Mouse (Mus musculus): ENCODE data around the gene Tes3-ps. TPM values are rescaled to one million over a fixed set of nuclear protein-coding genes. Genes with fewer than 3 reads are reported as not detected.

The Tes3-ps gene
- 0.94 and 1.4 TPM in 2 replicates for polyA plus RNA-seq (2015; fragmentation: Nextera tagmentation; extraction: Ambion mirVana)

GRCm38 (mm10) chr13:49492376-49493368, at the start of gene Tes3-ps:
Tes3-ps (plus strand) TSS chr13:49493318.
- ATAC-seq (ENCODE audit: borderline replicate concordance, extremely low read depth, low FRiP score, low TSS enrichment) = no peak
- H3K4me1 ChIP-seq = no peaks in the 10 kb centered on the region
- H3K9me3 ChIP-seq = no peaks in the 10 kb centered on the region
- no peak within 1 kb of the TSS for H3K4me3 ChIP-seq
- no peak within 1 kb of the TSS for H3K9ac ChIP-seq
- 51% methylated on average over 6 of the region's 6 CpGs for WGBS
- no peaks in the 10 kb centered on the region for H3K36me3 ChIP-seq
- no peak within 1 kb of the TSS; the same call in 1 of the 2 replicates for H3K27ac ChIP-seq
- H3K27me3 ChIP-seq = no peaks in the 10 kb centered on the region
- no peak within 1 kb of the TSS for H3K4me2 ChIP-seq

GRCm38 (mm10) chr13:49444451-49444850, 48.7 kb upstream of the Tes3-ps start:
- Histone ChIP-seq H3K27me3 (no peaks in the 10 kb centered on the region), H3K36me3 (peaks cover 37% of the 10 kb centered on the region), H3K27ac (no peak overlapping the region), H3K4me3 (no peak overlapping the region), H3K4me1 (0 out of 2 replicates have a peak, but pooled peaks cover 2% of the 10 kb centered on the region), H3K4me2 (no peak overlapping the region), H3K9ac (no peak overlapping the region), H3K9me3 (no peaks in the 10 kb centered on the region)
- WGBS = 92% methylated on average over 6 of the region's 6 CpGs
- ATAC-seq (ENCODE audit: borderline replicate concordance, extremely low read depth, low FRiP score, low TSS enrichment) = no peak

- H3K9ac ChIP-seq = no peak overlapping the region
Measured at GRCm38 (mm10) chr13:49449318-49449749, 43.8 kb upstream of the Tes3-ps start.

GRCm38 (mm10) chr13:49460276-49460675, 32.8 kb upstream of the Tes3-ps start:
- Histone ChIP-seq H3K27me3 (no peaks in the 10 kb centered on the region), H3K4me2 (no peak overlapping the region), H3K9ac (no peak overlapping the region), H3K4me1 (no peaks in the 10 kb centered on the region), H3K9me3 (no peaks in the 10 kb centered on the region), H3K4me3 (no peak overlapping the region), H3K36me3 (peaks cover 37% of the 10 kb centered on the region; the same call in 1 of the 2 replicates), H3K27ac (peak overlapping the region; percentile 72; the same call in 1 of the 2 replicates)
- ATAC-seq (ENCODE audit: borderline replicate concordance, extremely low read depth, low FRiP score, low TSS enrichment) = no peak
- 76% methylated on average over 4 of the region's 4 CpGs for WGBS

More at GRCm38 (mm10) chr13:49449318-49449749, 43.8 kb upstream of the Tes3-ps start:
- no peaks in the 10 kb centered on the region for H3K9me3 ChIP-seq
- H3K36me3 ChIP-seq = peaks cover 38% of the 10 kb centered on the region
- H3K4me3 ChIP-seq = no peak overlapping the region
- H3K4me2 ChIP-seq = no peak overlapping the region
- WGBS = 32% methylated on average over 5 of the region's 5 CpGs
- H3K4me1 ChIP-seq = no peaks in the 10 kb centered on the region
- peak; percentile 67; the same call in 1 of the 2 replicates for ATAC-seq (ENCODE audit: borderline replicate concordance, extremely low read depth, low FRiP score, low TSS enrichment)
- H3K27me3 ChIP-seq = no peaks in the 10 kb centered on the region
- H3K27ac ChIP-seq = no peak overlapping the region

- peak; percentile 35; the same call in 1 of the 2 replicates for ATAC-seq (ENCODE audit: borderline replicate concordance, extremely low read depth, low FRiP score, low TSS enrichment)
- 71% methylated on average over 5 of the region's 5 CpGs for WGBS
- H3K36me3 ChIP-seq = peaks cover 36% of the 10 kb centered on the region; the same call in 1 of the 2 replicates
- H3K27me3 ChIP-seq = no peaks in the 10 kb centered on the region
- no peak overlapping the region for H3K4me3 ChIP-seq
- H3K27ac ChIP-seq = peak overlapping the region; percentile 72
- H3K4me2 ChIP-seq = no peak overlapping the region
- no peaks in the 10 kb centered on the region for H3K4me1 ChIP-seq
- no peak overlapping the region for H3K9ac ChIP-seq
- H3K9me3 ChIP-seq = no peaks in the 10 kb centered on the region
Measured at GRCm38 (mm10) chr13:49460692-49461414, 32.3 kb upstream of the Tes3-ps start.

GRCm38 (mm10) chr13:49461458-49462132, 31.5 kb upstream of the Tes3-ps start:
- no peaks in the 10 kb centered on the region for H3K4me1 ChIP-seq
- no peak overlapping the region for H3K4me3 ChIP-seq
- no peaks in the 10 kb centered on the region for H3K27me3 ChIP-seq
- peak; percentile 64; the same call in 1 of the 2 replicates for ATAC-seq (ENCODE audit: borderline replicate concordance, extremely low read depth, low FRiP score, low TSS enrichment)
- H3K27ac ChIP-seq = peak overlapping the region; percentile 72
- no peaks in the 10 kb centered on the region for H3K9me3 ChIP-seq
- peaks cover 36% of the 10 kb centered on the region; the same call in 1 of the 2 replicates for H3K36me3 ChIP-seq
- H3K9ac ChIP-seq = no peak overlapping the region
- H3K4me2 ChIP-seq = no peak overlapping the region
- 72% methylated on average over 15 of the region's 15 CpGs for WGBS

- peaks cover 33% of the 10 kb centered on the region; the same call in 1 of the 2 replicates for H3K36me3 ChIP-seq
- H3K4me3 ChIP-seq = no peak overlapping the region
- no peaks in the 10 kb centered on the region for H3K9me3 ChIP-seq
- no peak overlapping the region for H3K4me2 ChIP-seq
- ATAC-seq (ENCODE audit: borderline replicate concordance, extremely low read depth, low FRiP score, low TSS enrichment) = no peak
- no peak overlapping the region for H3K27ac ChIP-seq
- no peak overlapping the region for H3K9ac ChIP-seq
- no peaks in the 10 kb centered on the region for H3K4me1 ChIP-seq
- H3K27me3 ChIP-seq = no peaks in the 10 kb centered on the region
- 91% methylated on average over 2 of the region's 2 CpGs for WGBS
Measured at GRCm38 (mm10) chr13:49462921-49463320, 30.2 kb upstream of the Tes3-ps start.

GRCm38 (mm10) chr13:49465875-49466274, 27.2 kb upstream of the Tes3-ps start:
- 93% methylated on average over 4 of the region's 4 CpGs for WGBS
- Histone ChIP-seq H3K9ac (no peak overlapping the region), H3K9me3 (no peaks in the 10 kb centered on the region), H3K4me3 (no peak overlapping the region), H3K27me3 (no peaks in the 10 kb centered on the region), H3K4me2 (no peak overlapping the region), H3K36me3 (peaks cover 24% of the 10 kb centered on the region; the same call in 1 of the 2 replicates), H3K27ac (peak overlapping the region; percentile 71; the same call in 1 of the 2 replicates), H3K4me1 (peaks cover 4% of the 10 kb centered on the region; the same call in 1 of the 2 replicates)
- no peak for ATAC-seq (ENCODE audit: borderline replicate concordance, extremely low read depth, low FRiP score, low TSS enrichment)

GRCm38 (mm10) chr13:49466393-49467075, 26.6 kb upstream of the Tes3-ps start:
- WGBS = 68% methylated on average over 11 of the region's 11 CpGs
- H3K27ac ChIP-seq = peak overlapping the region; percentile 71
- peaks cover 20% of the 10 kb centered on the region; the same call in 1 of the 2 replicates for H3K36me3 ChIP-seq
- H3K9me3 ChIP-seq = no peaks in the 10 kb centered on the region
- no peak for ATAC-seq (ENCODE audit: borderline replicate concordance, extremely low read depth, low FRiP score, low TSS enrichment)
- H3K9ac ChIP-seq = no peak overlapping the region
- peaks cover 10% of the 10 kb centered on the region; the same call in 1 of the 2 replicates for H3K4me1 ChIP-seq
- H3K27me3 ChIP-seq = no peaks in the 10 kb centered on the region
- H3K4me2 ChIP-seq = no peak overlapping the region
- no peak overlapping the region for H3K4me3 ChIP-seq

- no peak for ATAC-seq (ENCODE audit: borderline replicate concordance, extremely low read depth, low FRiP score, low TSS enrichment)
- H3K36me3 ChIP-seq = peaks cover 17% of the 10 kb centered on the region; the same call in 1 of the 2 replicates
- 65% methylated on average over 2 of the region's 2 CpGs for WGBS
- H3K27me3 ChIP-seq = no peaks in the 10 kb centered on the region
- no peak overlapping the region for H3K27ac ChIP-seq
- H3K9me3 ChIP-seq = no peaks in the 10 kb centered on the region
- H3K9ac ChIP-seq = no peak overlapping the region
- H3K4me1 ChIP-seq = peaks cover 12% of the 10 kb centered on the region; the same call in 1 of the 2 replicates
- H3K4me2 ChIP-seq = no peak overlapping the region
- no peak overlapping the region for H3K4me3 ChIP-seq
Measured at GRCm38 (mm10) chr13:49467585-49467984, 25.5 kb upstream of the Tes3-ps start.

Data from lung, embryonic 15.5 days (tissue).